Mouse (Mus musculus) heart, postnatal 0 days (tissue): ENCODE measurements around the gene Rbfox3.

Experiments
- CTCF ChIP-seq: IDR thresholded peaks from 2 replicates; pipeline ENCODE4 v1.5.1; 2016; ENCODE audit warnings: antibody characterized with exemption, control low read depth, low read depth
- EP300 ChIP-seq: IDR thresholded peaks from 2 replicates; pipeline ENCODE4 v1.6.1; 2016; ENCODE audit warnings: antibody characterized with exemption, low read depth

DNA sequence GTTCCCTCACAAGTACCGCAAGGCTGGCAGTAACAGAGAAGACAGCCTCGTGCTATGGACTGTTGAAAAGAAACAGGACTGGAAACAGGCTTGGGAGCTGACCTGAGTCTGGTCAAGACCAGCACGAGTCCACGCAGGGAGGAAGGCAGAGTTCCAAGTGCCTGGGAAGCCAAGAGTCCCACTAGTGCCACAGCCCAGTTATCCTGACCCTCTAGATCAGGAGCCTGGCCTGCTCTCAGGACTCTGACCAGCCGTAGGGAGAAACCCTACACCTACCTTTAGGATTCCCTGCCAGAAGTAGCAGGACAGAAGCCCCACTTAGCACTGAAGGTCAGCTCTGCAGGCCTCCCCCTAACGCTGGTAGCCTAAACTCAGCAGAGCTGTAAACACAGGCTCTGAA, 1.3 kb upstream of the Rbfox3 start:
- TF ChIP-seq CTCF (no peak), EP300 (no peak)
